Mouse (Mus musculus): ENCODE measurements around the gene Gdpgp1.

GRCm38 (mm10) chr7:80199851-80200587 lies 32.6 kb upstream of the Gdpgp1 start:
- TF ChIP-seq CTCF (IDR thresholded peaks at IDR 0.05; ENCODE audit: low read depth) (no peak), EP300 (IDR thresholded peaks at IDR 0.05; ENCODE audit: low read depth) (no peak)

All from liver, postnatal 0 days (tissue).